Mouse (Mus musculus) neutrophil, adult 5-6 weeks (primary cell): ENCODE results near the gene Fam234a. TPM values are rescaled to one million over a fixed set of nuclear protein-coding genes. Genes with fewer than 3 reads are reported as not detected.
"Not testable (repeated sequence)": the region's sequence is repeated elsewhere in the genome, so short reads cannot be mapped to it uniquely, and the experiment has no call there.

Experiments used
- ATAC-seq: fragments of 151-379, 151-347 bp; 2 replicates; pipeline ENCODE4 v1.8.0; 2017; ENCODE audit warnings: mild to moderate bottlenecking, moderate TSS enrichment; ENCODE audit not compliant: insufficient number of reproducible peaks, poor library complexity, low FRiP score, severe bottlenecking; ENCODE audit errors: extremely low read depth
- total RNA-seq: library from RNA; stranded (forward); fragments of 200-1000 nt; gene quantifications from 2 replicates; pipeline ENCODE4 v1.2.3, GENCODE M21; 2017

The Fam234a gene
- 17.6 and 18.3 TPM in 2 replicates for total RNA-seq

DNA sequence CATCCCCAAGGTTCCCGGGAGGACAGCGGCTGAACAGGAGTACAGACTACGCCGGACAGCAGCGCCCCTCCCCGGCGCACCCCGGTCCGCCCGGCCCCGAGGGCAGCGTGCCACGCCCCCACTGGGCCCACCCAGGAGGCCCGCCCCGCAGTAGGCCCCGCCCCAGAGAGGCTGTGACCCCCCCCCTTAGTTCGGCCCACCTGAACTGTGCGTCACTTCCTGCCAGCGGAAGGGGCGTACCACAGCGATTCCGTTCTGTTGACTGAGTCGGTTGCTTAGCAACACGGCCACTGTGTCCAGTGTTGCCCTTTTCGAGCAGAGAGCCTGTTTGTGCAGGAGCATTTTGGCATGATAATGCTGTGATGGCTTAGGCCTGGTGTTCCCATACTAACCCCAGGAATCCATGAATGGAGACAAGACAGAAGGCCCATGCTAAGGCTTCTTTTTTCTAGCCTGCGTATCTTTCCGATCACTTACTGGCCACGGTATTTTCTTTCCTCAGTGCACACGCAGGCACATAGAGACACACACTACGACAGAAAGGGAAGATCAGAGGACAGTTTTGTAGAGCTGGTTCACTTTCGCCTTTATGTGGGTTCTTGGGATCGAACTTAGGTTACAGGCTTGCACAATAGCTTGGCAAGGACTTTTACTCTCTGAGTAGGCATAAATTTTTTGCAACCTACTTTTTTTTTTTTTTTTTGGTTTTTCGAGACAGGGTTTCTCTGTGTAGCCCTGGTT, at the start of gene Fam234a:
Gene Fam234a (minus strand): TSS at position 142 of the 741 bp plus-strand sequence.
- ATAC-seq: peak; percentile 96

DNA sequence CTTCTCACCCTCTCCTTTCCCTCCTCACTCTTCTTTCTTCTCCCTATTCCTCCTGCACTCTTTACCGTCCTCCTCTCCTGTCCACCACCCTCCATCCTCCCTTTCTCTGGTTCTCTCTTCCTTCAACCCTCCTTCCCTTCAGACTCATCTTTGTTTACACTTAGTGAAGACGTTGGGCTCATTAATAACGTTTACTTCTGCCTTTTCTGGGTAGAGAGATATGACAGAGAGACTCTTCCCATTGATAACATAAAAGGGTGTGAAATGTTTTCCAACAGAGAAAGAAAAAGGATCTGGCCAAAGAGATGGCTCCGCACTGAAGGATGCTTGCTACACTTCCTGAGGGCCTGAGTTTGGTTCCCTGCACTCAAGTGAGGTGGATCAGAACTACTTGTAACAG, 45.4 kb upstream of the Fam234a start:
- ATAC-seq: no peak

DNA sequence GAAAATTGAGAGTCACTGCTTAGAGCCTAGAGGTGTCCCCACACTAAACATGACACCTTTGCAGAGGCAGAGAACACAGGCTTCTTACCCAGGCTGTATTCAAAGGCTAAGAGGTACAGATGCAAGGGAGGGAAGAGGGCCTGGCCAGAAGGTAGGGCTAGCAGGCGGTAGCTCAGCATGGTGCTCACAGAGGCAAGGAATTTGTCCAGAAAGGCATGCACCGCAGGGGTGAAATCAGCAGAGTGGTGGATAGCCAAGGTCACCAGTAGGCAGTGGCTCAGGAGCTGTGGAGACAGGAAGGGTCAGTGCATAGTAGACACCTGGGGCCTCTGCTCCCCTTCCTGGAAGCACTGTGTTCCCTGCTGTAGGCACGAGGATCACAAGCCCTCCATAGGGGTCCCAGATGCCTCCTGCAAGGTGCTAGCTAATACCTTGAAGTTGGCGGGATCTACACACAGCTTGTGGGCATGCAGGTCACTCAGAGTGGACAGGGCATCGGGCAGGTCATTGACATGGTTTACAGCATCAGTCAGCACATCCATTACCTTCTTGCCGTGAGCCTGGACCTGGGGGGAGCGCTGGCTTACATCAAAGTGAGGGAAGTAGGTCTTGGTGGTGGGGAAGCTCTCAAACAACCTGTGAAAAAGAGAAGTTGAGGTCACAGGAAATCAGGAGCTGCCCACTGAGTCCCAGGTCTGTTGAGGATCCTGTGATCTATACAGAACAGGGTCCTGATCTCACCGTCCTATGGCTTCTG, 42.3 kb upstream of the Fam234a start:
- no peak for ATAC-seq

DNA sequence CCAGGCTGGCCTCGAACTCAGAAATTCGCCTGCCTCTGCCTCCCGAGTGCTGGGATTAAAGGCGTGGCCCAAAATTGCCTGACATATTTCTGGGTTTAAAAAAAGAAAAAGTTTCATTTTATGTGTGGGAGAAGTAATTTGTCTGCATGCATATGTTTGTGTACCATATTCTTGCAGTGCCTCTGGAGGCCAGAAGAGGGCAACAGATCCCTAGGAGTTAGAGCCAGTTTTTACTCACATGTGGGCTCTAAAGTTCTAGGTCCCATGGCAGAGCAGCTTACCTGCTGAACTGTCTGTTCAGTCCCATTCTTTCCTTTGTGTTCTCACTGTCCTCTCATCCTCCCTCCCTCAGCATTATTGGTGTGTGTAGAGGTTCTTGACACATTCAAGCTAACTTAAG, 32.7 kb upstream of the Fam234a start:
- peak; percentile 36; the same call in 1 of the 2 replicates for ATAC-seq

DNA sequence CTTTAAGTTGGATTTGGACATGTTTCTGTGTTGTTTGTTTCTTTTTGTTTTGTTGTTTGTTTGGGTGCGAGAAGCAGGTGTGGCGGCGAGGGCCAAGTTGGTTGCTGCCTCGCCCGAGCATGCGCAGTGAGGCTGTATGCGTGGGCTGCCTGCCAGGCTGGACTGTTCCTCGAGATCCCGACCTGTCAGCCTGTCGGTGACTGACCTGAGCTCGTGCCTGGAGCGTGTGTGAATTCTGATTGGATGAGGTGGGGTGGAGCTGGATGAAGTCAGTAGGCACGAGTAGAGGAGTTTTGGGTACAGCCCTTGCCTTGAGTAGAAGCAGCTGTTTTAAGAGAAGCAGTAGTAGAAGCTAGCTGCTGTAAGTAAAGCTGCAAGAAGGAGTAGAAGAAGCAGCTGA, 31.9 kb upstream of the Fam234a start:
- ATAC-seq: no peak

DNA sequence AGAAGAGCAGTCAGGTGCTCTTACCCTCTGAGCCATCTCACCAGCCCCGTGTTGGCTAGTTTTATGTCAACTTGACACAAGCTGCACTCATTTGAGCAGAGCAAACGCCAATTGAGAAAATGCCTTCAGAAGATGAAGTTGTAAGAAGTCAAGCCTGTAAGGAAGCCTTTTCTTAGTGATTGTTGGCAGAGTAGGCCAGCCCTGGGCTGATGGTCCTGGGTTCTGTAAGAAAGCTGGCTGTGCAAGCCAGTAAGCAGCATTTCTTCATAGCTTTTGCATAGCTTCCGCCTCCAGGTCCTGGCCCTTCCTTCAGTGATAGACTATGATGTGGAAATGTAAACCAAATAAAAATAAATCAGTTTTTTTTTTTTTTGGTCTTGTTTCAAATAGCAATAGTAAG, 28.5 kb upstream of the Fam234a start:
- ATAC-seq: no peak

DNA sequence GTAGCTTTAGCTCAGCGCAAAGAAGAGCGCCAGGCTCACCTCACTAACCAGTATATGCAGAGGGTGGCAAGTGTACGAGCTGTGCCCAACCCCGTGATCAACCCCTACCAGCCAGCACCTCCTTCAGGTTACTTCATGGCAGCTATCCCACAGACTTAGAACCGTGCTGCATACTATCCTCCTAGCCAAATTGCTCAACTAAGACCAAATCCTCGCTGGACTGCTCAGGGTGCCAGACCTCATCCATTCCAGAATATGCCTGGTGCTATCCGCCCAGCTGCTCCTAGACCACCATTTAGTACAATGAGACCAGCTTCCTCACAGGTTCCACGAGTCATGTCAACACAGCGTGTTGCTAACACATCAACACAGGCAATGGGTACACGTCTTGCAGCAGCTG, 25.5 kb upstream of the Fam234a start:
- not testable (repeated sequence) for ATAC-seq

DNA sequence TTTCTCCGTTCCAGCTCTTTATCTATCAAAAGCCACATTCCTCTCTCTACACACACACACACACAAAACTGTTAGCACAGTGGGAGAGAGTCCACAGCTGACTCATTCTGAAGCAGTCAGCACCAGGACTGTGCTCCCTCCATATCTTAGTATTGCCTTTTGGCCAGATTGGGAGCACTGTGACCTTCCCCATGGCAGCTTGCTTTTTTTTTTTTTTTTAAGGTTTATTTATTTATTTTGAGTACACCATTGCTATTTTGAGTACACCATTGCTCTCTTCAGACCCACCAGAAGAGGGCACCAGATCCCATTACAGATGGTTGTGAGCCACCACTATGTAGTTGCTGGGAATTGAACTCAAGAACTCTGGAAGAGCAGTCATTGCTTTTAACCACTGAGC, 24.8 kb upstream of the Fam234a start:
- no peak for ATAC-seq

DNA sequence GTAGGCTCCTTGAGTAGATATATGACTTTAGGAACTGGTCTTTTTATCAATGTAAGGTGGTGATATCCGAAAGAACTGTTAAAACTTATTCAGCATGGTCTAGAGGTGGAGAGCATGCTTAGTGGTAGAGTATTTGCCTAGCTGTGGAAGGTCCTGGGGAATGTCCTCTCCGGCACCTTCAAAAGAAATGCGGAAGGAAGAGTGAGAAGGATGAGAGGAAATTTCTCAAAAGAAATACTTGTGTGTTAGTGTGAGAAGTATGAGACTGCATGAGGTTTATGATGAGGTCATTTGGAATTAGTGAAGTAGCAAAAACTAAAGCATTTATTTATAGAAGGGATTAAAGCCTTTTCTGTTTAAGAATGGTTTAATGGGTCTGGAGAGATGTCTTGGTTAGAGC, 18.3 kb upstream of the Fam234a start:
- no peak for ATAC-seq

DNA sequence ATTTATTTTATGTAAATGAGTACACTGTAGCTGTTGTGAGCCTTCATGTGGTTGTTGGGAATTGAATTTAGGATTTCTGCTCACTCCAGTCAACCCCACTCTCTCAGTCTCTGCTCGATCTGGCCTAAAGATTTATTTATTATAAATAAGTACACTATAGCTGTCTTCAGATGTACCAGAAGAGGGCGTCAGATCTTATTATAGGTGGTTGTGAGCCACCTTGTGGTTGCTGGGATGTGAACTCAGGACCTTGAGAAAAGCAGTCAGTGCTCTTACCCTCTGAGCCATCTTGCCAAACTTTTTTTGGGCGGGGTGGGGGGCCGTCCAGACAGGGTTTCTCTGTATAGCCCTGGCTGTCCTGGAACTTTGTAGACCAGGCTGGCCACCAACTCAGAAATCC, 17.8 kb upstream of the Fam234a start:
- no peak for ATAC-seq

DNA sequence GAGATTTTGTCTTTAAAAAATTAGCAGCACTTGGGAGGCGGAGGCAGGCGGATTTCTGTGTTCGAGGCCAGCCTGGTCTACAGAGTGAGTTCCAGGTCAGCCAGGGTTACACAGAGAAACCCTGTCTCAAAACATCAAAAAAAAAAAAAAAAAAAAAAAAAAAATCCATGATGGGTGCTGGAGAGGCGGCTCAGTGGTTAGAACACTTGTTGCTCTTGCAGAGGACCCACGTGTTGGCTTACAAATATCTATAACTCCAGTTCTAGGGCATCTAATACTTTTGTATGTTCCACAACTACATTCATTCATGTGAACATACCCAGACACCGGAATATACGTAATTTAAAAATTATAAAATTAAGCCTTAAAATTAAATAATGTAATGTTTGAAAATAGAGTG, 11.3 kb upstream of the Fam234a start:
- no peak for ATAC-seq

DNA sequence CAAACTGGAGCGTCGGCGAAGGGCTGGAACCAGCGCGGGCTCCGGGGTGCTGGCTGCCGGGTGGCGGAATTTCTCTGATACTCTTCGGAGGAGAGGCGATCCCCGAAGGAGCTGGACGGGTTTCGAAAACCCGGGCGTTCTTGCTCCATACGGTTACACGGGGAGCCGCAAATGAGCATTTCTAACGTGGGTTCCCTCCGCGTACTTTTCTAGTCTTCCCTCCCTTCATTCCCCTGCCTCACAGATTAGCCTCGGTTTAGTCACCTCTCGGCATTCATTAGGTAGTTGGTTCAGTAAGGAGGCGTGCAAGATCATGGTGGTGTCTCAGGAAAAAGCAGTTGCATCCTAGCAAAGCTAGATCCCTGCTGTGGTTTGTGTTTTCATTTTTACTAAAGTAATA, 9.4 kb upstream of the Fam234a start:
- ATAC-seq: no peak

DNA sequence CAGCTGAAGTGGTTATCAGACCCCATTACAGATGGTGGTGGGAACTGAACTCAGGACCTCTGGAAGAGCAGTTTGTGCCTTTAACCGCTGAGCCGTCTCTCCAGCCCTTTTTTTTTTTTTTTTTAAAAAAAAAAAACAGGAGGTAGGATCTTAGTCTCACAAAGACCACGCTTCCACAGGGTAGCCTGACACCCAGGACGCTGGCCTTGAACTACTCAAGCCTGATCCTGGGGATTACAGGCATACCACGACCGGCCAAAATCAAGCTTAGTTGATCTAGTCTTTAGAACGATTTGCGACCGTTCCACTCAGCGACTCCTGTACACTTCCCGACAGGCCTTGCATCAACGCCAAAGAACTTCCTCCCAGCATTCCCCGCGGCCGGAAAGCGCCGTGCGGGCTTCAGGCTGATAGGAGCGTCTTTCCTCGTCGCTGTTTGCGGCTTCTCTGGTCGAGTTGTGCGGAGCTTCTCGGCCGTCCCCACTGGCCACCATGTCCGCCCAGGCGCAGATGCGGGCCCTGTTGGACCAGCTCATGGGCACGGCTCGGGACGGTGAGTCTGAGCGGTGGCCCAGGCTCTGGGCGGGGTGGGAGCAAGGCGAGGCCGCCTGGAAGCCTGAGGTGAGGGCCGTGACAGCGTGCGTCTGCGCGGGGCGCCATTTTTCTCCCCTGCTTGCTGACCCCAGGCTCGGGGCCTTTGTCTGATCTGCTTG, 8.7 kb upstream of the Fam234a start, which contains the start of gene Luc7l:
Gene Luc7l (plus strand): TSS at position 358 of the 713 bp plus-strand sequence.
- peak; percentile 89 for ATAC-seq

DNA sequence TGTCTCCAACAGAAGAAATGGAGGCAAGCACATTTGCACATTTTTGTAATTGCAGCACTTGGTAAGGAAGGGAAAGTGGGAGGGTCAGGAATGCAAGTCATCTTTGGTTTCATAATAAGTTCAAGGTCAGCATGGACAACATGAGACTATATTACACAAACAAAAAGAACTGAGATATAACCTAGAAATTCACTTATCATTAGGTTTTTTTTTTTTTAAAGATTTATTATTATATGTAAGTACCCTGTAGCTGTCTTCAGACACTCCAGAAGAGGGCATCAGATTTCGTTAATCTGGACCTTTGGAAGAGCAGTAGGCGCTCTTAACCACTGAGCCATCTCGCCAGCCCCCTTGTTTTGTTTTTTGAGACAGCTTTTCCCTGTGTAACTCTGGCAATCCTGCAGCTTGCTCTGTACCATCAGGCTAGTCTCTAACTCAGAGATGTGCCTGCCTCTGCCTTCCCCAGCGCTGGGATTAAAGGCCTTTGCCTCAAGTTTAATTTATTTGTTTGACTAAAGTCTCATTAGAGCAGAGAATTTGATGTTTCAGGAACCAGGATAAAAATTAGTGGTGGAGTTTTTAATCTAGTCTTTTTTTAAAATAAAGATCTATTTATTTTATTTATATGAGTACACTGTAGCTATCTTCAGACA, 8.0 kb upstream of the Fam234a start:
- no peak for ATAC-seq

DNA sequence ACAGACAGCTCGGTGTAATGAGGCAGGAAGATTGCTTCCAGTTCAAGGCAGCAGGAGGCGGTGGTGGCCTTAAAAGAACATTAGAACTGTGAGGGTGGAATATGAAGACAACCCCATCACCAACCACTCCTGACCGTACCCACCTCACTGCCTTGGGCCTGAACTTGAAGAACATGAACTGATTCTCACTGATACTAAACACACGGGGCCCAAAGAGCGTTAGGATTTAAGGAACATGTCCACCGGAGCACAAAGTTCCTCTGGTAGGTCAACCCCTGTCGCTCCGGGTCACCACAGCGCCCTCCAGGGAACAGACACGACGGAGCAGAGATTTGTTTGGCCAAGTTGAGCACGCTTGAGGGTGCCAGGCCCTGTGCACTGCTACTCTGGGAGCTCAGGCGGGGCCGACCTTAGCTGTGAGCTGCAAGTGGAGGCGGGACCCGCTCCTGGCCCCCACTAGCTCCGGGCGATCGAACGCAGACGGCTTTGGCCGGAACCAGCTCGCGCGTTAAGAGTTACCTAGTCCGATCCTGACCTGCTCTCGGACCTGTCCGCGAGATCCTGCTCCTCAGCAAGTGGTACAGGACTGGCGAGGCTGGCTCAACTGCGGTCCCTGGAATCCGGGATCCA, 456 bp downstream of the Fam234a start:
- ATAC-seq: peak; percentile 54

DNA sequence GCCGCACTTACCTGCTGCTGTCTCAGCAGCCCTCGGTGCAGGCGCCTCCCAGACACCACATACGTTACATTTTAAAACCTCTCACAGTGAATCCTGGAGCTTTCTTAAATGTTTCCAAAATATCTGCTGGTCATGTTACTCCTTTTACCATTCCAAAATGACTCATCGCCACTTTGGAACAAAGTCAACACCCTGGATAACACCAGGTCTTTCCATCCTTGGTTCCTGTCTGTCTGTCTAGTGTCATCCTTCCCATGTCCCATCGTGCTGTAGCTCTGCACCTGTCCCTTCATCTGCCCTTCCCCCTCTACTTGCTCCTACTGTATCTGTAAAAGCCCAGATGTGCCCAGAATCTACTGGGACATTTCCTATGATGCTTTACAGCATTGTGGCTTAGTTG, 3.1 kb downstream of the Fam234a start:
- ATAC-seq: no peak

DNA sequence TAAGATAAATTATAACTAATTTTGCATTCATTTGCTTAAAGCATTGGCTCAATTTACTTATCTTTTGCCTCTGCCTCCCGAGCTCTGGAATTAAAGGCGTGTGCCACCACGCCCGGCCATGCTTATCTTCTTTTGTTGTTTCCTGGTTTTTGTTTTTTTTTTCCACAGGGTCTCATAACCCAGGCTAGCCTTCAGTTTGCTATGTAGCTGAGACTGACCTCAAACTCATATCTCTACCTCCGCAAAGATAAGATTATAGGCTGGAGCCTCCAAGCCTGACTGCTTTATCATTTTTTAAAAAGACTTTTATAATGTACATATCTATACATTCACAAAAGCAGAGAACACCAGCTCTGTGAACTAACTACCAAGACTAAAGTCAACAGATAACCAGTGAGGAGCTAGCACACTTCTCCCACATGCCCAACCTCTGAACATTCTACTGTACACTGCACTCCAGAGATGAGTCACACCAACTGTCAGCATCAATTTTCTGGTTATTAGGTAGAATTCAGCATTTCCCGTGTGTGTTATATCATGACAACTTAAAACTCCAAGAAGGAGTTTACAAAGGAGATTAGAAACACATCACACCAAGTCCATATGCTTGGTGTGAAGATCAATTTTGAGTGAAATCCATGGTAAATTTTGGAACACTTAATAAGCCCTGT, 3.8 kb downstream of the Fam234a start:
- no peak for ATAC-seq

DNA sequence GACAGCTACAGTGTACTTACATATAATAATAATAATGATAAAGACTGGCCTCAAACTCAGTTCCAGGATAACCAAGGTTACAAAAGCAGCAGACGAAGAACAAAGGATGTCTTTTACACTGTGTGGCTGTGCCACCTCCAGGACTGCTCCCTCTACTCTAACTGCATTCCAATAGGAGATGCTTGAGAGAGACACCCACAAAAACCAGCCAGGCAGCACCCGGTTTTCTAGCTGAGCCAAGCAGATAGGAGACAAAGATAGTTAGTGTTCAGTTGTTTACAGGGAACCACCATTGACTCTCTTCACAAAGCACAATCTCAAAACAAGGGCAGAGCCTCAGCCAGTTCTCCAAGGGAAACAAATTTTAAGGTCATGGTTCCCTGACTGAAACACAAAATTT, 4.5 kb downstream of the Fam234a start:
- no peak for ATAC-seq
